Mouse (Mus musculus) MEL (cell line): ENCODE results near the gene Matn3.

ENCODE experiments used
- CTCF ChIP-seq, 3 experiments: IDR thresholded peaks in 2 of 3; conservative IDR thresholded peaks in 1 of 3; 2 replicates each; pipeline ENCODE4 v1.5.1; 2011 to 2012; ENCODE audit warnings: low read length in 3 of 3, low read depth in 2 of 3, mild to moderate bottlenecking in 2 of 3, improper control_type of control experiment in 1 of 3, inconsistent platforms in 1 of 3, mixed read lengths in 1 of 3, moderate library complexity in 1 of 3; ENCODE audit not compliant: control insufficient read depth in 1 of 3, insufficient read depth in 1 of 3, poor library complexity in 1 of 3, severe bottlenecking in 1 of 3
- EP300 ChIP-seq, 2 experiments: IDR thresholded peaks; 2 replicates each; pipeline ENCODE4 v1.6.1; 2011; ENCODE audit warnings: improper control_type of control experiment in 2 of 2, low read length in 2 of 2, low read depth in 1 of 2, mild to moderate bottlenecking in 1 of 2
- GATA1 ChIP-seq: IDR thresholded peaks from 2 replicates; pipeline ENCODE4 v1.6.1; 2011; ENCODE audit warnings: low read depth, low read length, improper control_type of control experiment
- HCFC1 ChIP-seq: IDR thresholded peaks from 2 replicates; pipeline ENCODE4 v1.6.1; 2012; ENCODE audit warnings: low read depth, mild to moderate bottlenecking, inconsistent platforms, low read length, improper control_type of control experiment, moderate library complexity
- KAT2A ChIP-seq: conservative IDR thresholded peaks from 2 replicates; pipeline ENCODE4 v1.6.1; 2012; ENCODE audit warnings: low read depth, low read length, improper control_type of control experiment, inconsistent platforms

GRCm38 (mm10) chr12:8900107-8900698 lies 47.5 kb upstream of the Matn3 start:
- TF ChIP-seq GATA1 (no peak), KAT2A (no peak), CTCF (IDR thresholded peaks at IDR 0.05 in 2 of 3, conservative IDR thresholded peaks at IDR 0.05 in 1 of 3; ENCODE audit: control insufficient read depth in 1 of 3, insufficient read depth in 1 of 3, low read depth in 2 of 3, low read length in 3 of 3, poor library complexity in 1 of 3, severe bottlenecking in 1 of 3) (no peak), EP300 (IDR thresholded peaks at IDR 0.05; ENCODE audit: low read depth in 1 of 2, low read length in 2 of 2) (no peak), HCFC1 (no peak)
